Mouse (Mus musculus): ENCODE data around the gene Gtpbp1.

GRCm38 (mm10) chr15:79741173-79741858 lies 50.7 kb downstream of the Gtpbp1 start:
- no peak for TF ChIP-seq CTCF (IDR thresholded peaks at IDR 0.05; ENCODE audit: low read depth)
- no peak for TF ChIP-seq EP300 (optimal IDR thresholded peaks at IDR 0.05)
